Mouse (Mus musculus): ENCODE results near the gene Olfr463. TPM values are rescaled to one million over a fixed set of nuclear protein-coding genes. Genes with fewer than 3 reads are reported as not detected.

The Olfr463 gene
- polyA plus RNA-seq, 1 experiment: not detected

DNA sequence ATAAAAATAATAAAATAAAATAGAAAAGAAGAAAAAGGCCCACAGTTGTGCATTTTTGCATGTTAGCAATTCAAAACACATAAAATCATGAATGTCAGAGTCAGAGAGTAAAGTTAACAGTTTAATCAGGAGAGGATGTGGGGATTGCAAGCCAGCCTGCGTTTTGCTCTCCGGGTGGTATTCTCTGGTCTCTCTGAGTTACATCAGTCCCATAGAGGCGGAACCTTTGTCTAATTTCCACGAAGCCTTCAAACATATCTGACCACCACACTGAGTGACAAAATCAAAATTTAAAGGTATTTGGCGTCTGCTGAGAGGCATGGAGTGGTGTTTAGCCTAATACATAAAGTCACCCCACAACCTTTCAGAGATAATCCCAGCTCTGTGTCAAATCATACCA lies 12.3 kb downstream of the Olfr463 start:
- Histone ChIP-seq H3ac (ENCODE audit: control insufficient read depth, insufficient read length) (no peak overlapping the region), H3K4me2 (ENCODE audit: low read depth) (peak overlapping the region; percentile 42), H3K79me2 (ENCODE audit: control insufficient read depth, insufficient read depth) (no peaks in the 10 kb centered on the region), H3K4me3 (no peak overlapping the region), H3K36me3 (ENCODE audit: control insufficient read depth, insufficient read depth) (no peaks in the 10 kb centered on the region), H3K27me3 (ENCODE audit: control insufficient read depth, insufficient read depth, insufficient read length) (peaks cover 20% of the 10 kb centered on the region)
- TF ChIP-seq MAX (IDR thresholded peaks at IDR 0.05; ENCODE audit: low read depth) (no peak), CEBPB (IDR thresholded peaks at IDR 0.05; ENCODE audit: insufficient read depth, poor library complexity, severe bottlenecking) (peak; percentile 88; the same call in 1 of the 2 replicates)

DNA sequence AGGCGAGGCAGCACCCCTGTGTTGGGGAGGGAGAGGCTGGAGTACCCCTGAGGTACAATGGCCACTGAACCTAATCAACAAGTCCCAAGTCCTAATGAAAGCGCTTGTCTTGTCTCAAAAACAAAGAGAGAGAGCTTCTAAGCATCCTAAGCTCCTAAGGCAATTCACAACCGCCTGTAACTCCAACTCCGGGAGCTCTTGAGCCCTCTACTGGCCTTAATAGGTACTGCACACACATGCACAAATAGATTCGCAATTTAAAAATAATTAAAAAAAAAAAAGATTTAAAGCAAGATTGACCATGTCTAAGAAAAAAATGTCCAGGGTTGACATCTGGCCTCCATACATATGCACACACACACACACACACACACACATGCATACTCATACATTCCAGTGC lies 13.7 kb downstream of the Olfr463 start:
- Histone ChIP-seq H3ac (ENCODE audit: control insufficient read depth, insufficient read length) (no peak overlapping the region), H3K27me3 (ENCODE audit: control insufficient read depth, insufficient read depth, insufficient read length) (peaks cover 20% of the 10 kb centered on the region), H3K4me2 (ENCODE audit: low read depth) (no peak overlapping the region), H3K36me3 (ENCODE audit: control insufficient read depth, insufficient read depth) (no peaks in the 10 kb centered on the region), H3K79me2 (ENCODE audit: control insufficient read depth, insufficient read depth) (no peaks in the 10 kb centered on the region), H3K4me3 (no peak overlapping the region)
- TF ChIP-seq SRF (IDR thresholded peaks at IDR 0.05; ENCODE audit: control insufficient read depth, insufficient read length, low read depth) (no peak), REST (IDR thresholded peaks at IDR 0.05; ENCODE audit: insufficient read depth, insufficient read length) (no peak), TCF12 (IDR thresholded peaks at IDR 0.05; ENCODE audit: insufficient read depth, poor library complexity, severe bottlenecking) (no peak), MAX (IDR thresholded peaks at IDR 0.05; ENCODE audit: low read depth) (no peak), CEBPB (IDR thresholded peaks at IDR 0.05; ENCODE audit: insufficient read depth, poor library complexity, severe bottlenecking) (no peak), MYOD1 (IDR thresholded peaks at IDR 0.05; ENCODE audit: control insufficient read depth in 1 of 3, insufficient read length in 2 of 3, low read depth in 2 of 3) (no peak), MYOG (IDR thresholded peaks at IDR 0.05; ENCODE audit: control insufficient read depth in 1 of 3, insufficient read depth in 1 of 3, insufficient read length in 2 of 3, low read depth in 2 of 3) (no peak), POLR2AphosphoS2 (IDR thresholded peaks at IDR 0.05; ENCODE audit: insufficient read length, low read depth) (no peak), TCF3 (IDR thresholded peaks at IDR 0.05; ENCODE audit: insufficient read length, low read depth) (no peak), E2F4 (IDR thresholded peaks at IDR 0.05; ENCODE audit: insufficient read depth) (no peak), USF1 (IDR thresholded peaks at IDR 0.05; ENCODE audit: low read depth) (no peak), POLR2A (IDR thresholded peaks at IDR 0.05; ENCODE audit: insufficient read length, low read depth) (no peak)

DNA sequence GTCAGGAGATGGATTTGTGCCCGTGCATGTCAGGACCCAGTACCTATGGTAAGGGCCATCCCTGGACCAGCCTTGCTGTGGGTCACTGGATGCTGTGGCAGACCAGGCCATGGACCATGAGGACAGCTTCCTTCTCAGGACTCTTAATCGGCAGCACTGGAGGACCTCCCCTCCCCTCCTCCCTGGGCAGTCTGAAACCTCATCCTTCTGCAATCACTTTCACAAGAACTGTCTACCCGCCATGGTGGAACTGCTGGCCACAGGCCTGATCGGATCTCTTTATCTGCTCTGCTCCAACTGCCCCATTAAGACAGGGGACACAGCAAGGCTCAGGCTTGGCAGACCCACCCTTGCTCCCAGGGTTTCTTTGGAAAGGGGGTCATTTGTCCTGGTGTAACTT lies 15.5 kb downstream of the Olfr463 start:
- TF ChIP-seq E2F4 (IDR thresholded peaks at IDR 0.05; ENCODE audit: insufficient read depth): no peak
- no peak for TF ChIP-seq CEBPB (IDR thresholded peaks at IDR 0.05; ENCODE audit: insufficient read depth, poor library complexity, severe bottlenecking)
- no peak for TF ChIP-seq POLR2AphosphoS2 (IDR thresholded peaks at IDR 0.05; ENCODE audit: insufficient read length, low read depth)
- TF ChIP-seq MYOG (IDR thresholded peaks at IDR 0.05; ENCODE audit: control insufficient read depth in 1 of 3, insufficient read depth in 1 of 3, insufficient read length in 2 of 3, low read depth in 2 of 3): no peak
- no peak for TF ChIP-seq TCF3 (IDR thresholded peaks at IDR 0.05; ENCODE audit: insufficient read length, low read depth)
- TF ChIP-seq SRF (IDR thresholded peaks at IDR 0.05; ENCODE audit: control insufficient read depth, insufficient read length, low read depth): no peak
- no peak for TF ChIP-seq USF1 (IDR thresholded peaks at IDR 0.05; ENCODE audit: low read depth)
- no peak for TF ChIP-seq POLR2A (IDR thresholded peaks at IDR 0.05; ENCODE audit: insufficient read length, low read depth)
- TF ChIP-seq REST (IDR thresholded peaks at IDR 0.05; ENCODE audit: insufficient read depth, insufficient read length): no peak
- TF ChIP-seq MAX (IDR thresholded peaks at IDR 0.05; ENCODE audit: low read depth): no peak
- no peak for TF ChIP-seq TCF12 (IDR thresholded peaks at IDR 0.05; ENCODE audit: insufficient read depth, poor library complexity, severe bottlenecking)
- TF ChIP-seq MYOD1 (IDR thresholded peaks at IDR 0.05; ENCODE audit: control insufficient read depth in 1 of 3, insufficient read length in 2 of 3, low read depth in 2 of 3): no peak
- no peak overlapping the region for H3K4me3 ChIP-seq
- H3K79me2 ChIP-seq (ENCODE audit: control insufficient read depth, insufficient read depth): no peaks in the 10 kb centered on the region
- H3K27me3 ChIP-seq (ENCODE audit: control insufficient read depth, insufficient read depth, insufficient read length): peaks cover 33% of the 10 kb centered on the region
- H3K36me3 ChIP-seq (ENCODE audit: control insufficient read depth, insufficient read depth): no peaks in the 10 kb centered on the region
- no peak overlapping the region for H3K4me2 ChIP-seq (ENCODE audit: low read depth)
- H3ac ChIP-seq (ENCODE audit: control insufficient read depth, insufficient read length): no peak overlapping the region

DNA sequence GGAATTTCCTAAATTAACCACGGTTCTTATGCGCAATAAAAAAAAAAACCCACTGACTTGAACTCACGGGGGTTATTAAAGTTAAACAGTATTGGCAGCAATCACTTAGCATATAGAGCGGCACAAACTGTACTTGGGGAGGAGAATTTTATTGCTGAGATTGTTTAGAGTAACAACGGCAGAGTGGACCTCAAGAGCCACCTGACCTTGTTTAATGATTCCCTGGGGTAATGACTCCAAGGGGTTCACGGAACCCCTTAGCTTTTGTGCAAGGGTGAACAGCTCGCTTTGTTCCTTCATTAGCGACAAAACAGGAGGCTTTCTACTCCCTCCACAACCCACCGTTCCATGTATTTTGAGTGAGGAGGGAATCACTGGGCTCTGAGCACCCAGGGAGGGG lies 17.4 kb downstream of the Olfr463 start:
- Histone ChIP-seq H3K27me3 (ENCODE audit: control insufficient read depth, insufficient read depth, insufficient read length) (peaks cover 52% of the 10 kb centered on the region), H3K4me3 (no peak overlapping the region), H3K36me3 (ENCODE audit: control insufficient read depth, insufficient read depth) (no peaks in the 10 kb centered on the region), H3ac (ENCODE audit: control insufficient read depth, insufficient read length) (no peak overlapping the region), H3K4me2 (ENCODE audit: low read depth) (no peak overlapping the region), H3K79me2 (ENCODE audit: control insufficient read depth, insufficient read depth) (no peaks in the 10 kb centered on the region)
- no peak for TF ChIP-seq USF1 (IDR thresholded peaks at IDR 0.05; ENCODE audit: low read depth)
- TF ChIP-seq TCF3 (IDR thresholded peaks at IDR 0.05; ENCODE audit: insufficient read length, low read depth): no peak
- TF ChIP-seq CEBPB (IDR thresholded peaks at IDR 0.05; ENCODE audit: insufficient read depth, poor library complexity, severe bottlenecking): no peak
- no peak for TF ChIP-seq MYOG (IDR thresholded peaks at IDR 0.05; ENCODE audit: control insufficient read depth in 1 of 3, insufficient read depth in 1 of 3, insufficient read length in 2 of 3, low read depth in 2 of 3)
- TF ChIP-seq REST (IDR thresholded peaks at IDR 0.05; ENCODE audit: insufficient read depth, insufficient read length): no peak
- no peak for TF ChIP-seq POLR2AphosphoS2 (IDR thresholded peaks at IDR 0.05; ENCODE audit: insufficient read length, low read depth)
- no peak for TF ChIP-seq TCF12 (IDR thresholded peaks at IDR 0.05; ENCODE audit: insufficient read depth, poor library complexity, severe bottlenecking)
- no peak for TF ChIP-seq MYOD1 (IDR thresholded peaks at IDR 0.05; ENCODE audit: control insufficient read depth in 1 of 3, insufficient read length in 2 of 3, low read depth in 2 of 3)
- TF ChIP-seq E2F4 (IDR thresholded peaks at IDR 0.05; ENCODE audit: insufficient read depth): no peak
- TF ChIP-seq SRF (IDR thresholded peaks at IDR 0.05; ENCODE audit: control insufficient read depth, insufficient read length, low read depth): no peak
- no peak for TF ChIP-seq POLR2A (IDR thresholded peaks at IDR 0.05; ENCODE audit: insufficient read length, low read depth)
- no peak for TF ChIP-seq MAX (IDR thresholded peaks at IDR 0.05; ENCODE audit: low read depth)

DNA sequence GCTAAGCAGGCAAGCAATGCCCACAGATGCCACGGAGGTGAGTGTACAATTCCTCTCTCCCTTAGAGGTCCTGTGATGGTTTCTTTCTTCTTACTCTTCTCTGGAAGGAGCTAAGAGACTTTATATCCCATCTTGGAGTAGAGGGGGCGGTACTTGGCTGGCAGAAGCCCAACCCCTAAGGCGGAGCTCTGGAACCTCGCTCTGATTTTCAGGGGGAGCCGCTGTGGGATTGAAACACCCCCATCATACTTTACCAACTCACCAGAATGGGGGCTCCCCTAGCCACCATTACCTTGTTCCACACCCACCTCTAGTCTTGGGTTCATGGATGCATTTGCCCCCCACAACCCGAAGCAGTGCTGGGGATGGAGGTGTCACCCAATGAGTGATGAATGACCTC lies 21.8 kb downstream of the Olfr463 start, which contains the start of gene Epx:
Gene Epx (minus strand): TSS at position 101 of the 400 bp plus-strand sequence.
- no peak for TF ChIP-seq CEBPB (IDR thresholded peaks at IDR 0.05; ENCODE audit: insufficient read depth, poor library complexity, severe bottlenecking)
- no peak for TF ChIP-seq USF1 (IDR thresholded peaks at IDR 0.05; ENCODE audit: low read depth)
- TF ChIP-seq SRF (IDR thresholded peaks at IDR 0.05; ENCODE audit: control insufficient read depth, insufficient read length, low read depth): no peak
- no peak for TF ChIP-seq TCF3 (IDR thresholded peaks at IDR 0.05; ENCODE audit: insufficient read length, low read depth)
- TF ChIP-seq MAX (IDR thresholded peaks at IDR 0.05; ENCODE audit: low read depth): no peak
- no peak for TF ChIP-seq E2F4 (IDR thresholded peaks at IDR 0.05; ENCODE audit: insufficient read depth)
- Histone ChIP-seq H3ac (ENCODE audit: control insufficient read depth, insufficient read length) (no peak within 1 kb of the TSS), H3K79me2 (ENCODE audit: control insufficient read depth, insufficient read depth) (no peaks in the 10 kb centered on the region), H3K4me3 (no peak within 1 kb of the TSS), H3K36me3 (ENCODE audit: control insufficient read depth, insufficient read depth) (no peaks in the 10 kb centered on the region), H3K4me2 (ENCODE audit: low read depth) (no peak within 1 kb of the TSS), H3K27me3 (ENCODE audit: control insufficient read depth, insufficient read depth, insufficient read length) (peaks cover 68% of the 10 kb centered on the region)
